Mouse (Mus musculus): Measurements from ENCODE around the gene Bola2. TPM values are rescaled to one million over a fixed set of nuclear protein-coding genes. Genes with fewer than 3 reads are reported as not detected.

The Bola2 gene
- polyA plus RNA-seq (2012; ENCODE audit: insufficient read depth, insufficient read length, low replicate concordance, missing spikeins) = not detected in 2 replicates

GRCm38 (mm10) chr7:126695210-126695611 lies at the start of gene Bola2:
Gene Bola2 (plus strand): TSS chr7:126695401.
- no peak; the same call in 1 of the 2 replicates for TF ChIP-seq POLR2A (IDR thresholded peaks at IDR 0.05; ENCODE audit: insufficient read depth, low read depth, low read length)
- TF ChIP-seq CTCF (IDR thresholded peaks at IDR 0.05; ENCODE audit: insufficient read depth, low read depth, low read length) = no peak
- under 1% methylated on average over 31 of the region's 31 CpGs for WGBS
- Histone ChIP-seq H3K27ac (ENCODE audit: insufficient read depth, low read depth, low read length) (peak within 1 kb of the TSS; percentile 92), H3K4me3 (ENCODE audit: insufficient read depth, low read depth, low read length) (peak within 1 kb of the TSS; percentile 75), H3K4me1 (ENCODE audit: control insufficient read depth, insufficient read depth, low read length) (peaks cover 15% of the 10 kb centered on the region)

- no peaks in the 10 kb centered on the region for H3K4me1 ChIP-seq (ENCODE audit: control insufficient read depth, insufficient read depth, low read length)
- H3K4me3 ChIP-seq (ENCODE audit: insufficient read depth, low read depth, low read length) = no peak overlapping the region
- H3K27ac ChIP-seq (ENCODE audit: insufficient read depth, low read depth, low read length) = no peak overlapping the region
- TF ChIP-seq POLR2A (IDR thresholded peaks at IDR 0.05; ENCODE audit: insufficient read depth, low read depth, low read length) = no peak
- no peak for TF ChIP-seq CTCF (IDR thresholded peaks at IDR 0.05; ENCODE audit: insufficient read depth, low read depth, low read length)
- 71% methylated on average over 5 of the region's 5 CpGs for WGBS
Measured at GRCm38 (mm10) chr7:126645708-126646107, 49.5 kb upstream of the Bola2 start.

GRCm38 (mm10) chr7:126648486-126648885 lies 46.7 kb upstream of the Bola2 start:
- no peak for TF ChIP-seq POLR2A (IDR thresholded peaks at IDR 0.05; ENCODE audit: insufficient read depth, low read depth, low read length)
- no peak for TF ChIP-seq CTCF (IDR thresholded peaks at IDR 0.05; ENCODE audit: insufficient read depth, low read depth, low read length)
- 74% methylated on average over 4 of the region's 4 CpGs for WGBS
- H3K4me3 ChIP-seq (ENCODE audit: insufficient read depth, low read depth, low read length) = no peak overlapping the region
- no peak overlapping the region for H3K27ac ChIP-seq (ENCODE audit: insufficient read depth, low read depth, low read length)
- no peaks in the 10 kb centered on the region for H3K4me1 ChIP-seq (ENCODE audit: control insufficient read depth, insufficient read depth, low read length)

- peak; percentile 100 for TF ChIP-seq POLR2A (IDR thresholded peaks at IDR 0.05; ENCODE audit: insufficient read depth, low read depth, low read length)
- no peak for TF ChIP-seq CTCF (IDR thresholded peaks at IDR 0.05; ENCODE audit: insufficient read depth, low read depth, low read length)
- H3K27ac ChIP-seq (ENCODE audit: insufficient read depth, low read depth, low read length) = peak within 1 kb of the TSS; percentile 88
- 1% methylated on average over 57 of the region's 57 CpGs for WGBS
- peak within 1 kb of the TSS; percentile 74 for H3K4me3 ChIP-seq (ENCODE audit: insufficient read depth, low read depth, low read length)
- no peaks in the 10 kb centered on the region for H3K4me1 ChIP-seq (ENCODE audit: control insufficient read depth, insufficient read depth, low read length)
Measured at GRCm38 (mm10) chr7:126649231-126650051, 45.8 kb upstream of the Bola2 start, which contains the start of gene Sgf29. Gene Sgf29 (plus strand): TSS chr7:126649309.

- no peak overlapping the region for H3K27ac ChIP-seq (ENCODE audit: insufficient read depth, low read depth, low read length)
- no peak overlapping the region for H3K4me3 ChIP-seq (ENCODE audit: insufficient read depth, low read depth, low read length)
- H3K4me1 ChIP-seq (ENCODE audit: control insufficient read depth, insufficient read depth, low read length) = no peaks in the 10 kb centered on the region
- TF ChIP-seq CTCF (IDR thresholded peaks at IDR 0.05; ENCODE audit: insufficient read depth, low read depth, low read length) (no peak), POLR2A (IDR thresholded peaks at IDR 0.05; ENCODE audit: insufficient read depth, low read depth, low read length) (no peak)
- WGBS = 96% methylated on average over 2 of the region's 2 CpGs
Measured at GRCm38 (mm10) chr7:126650852-126651251, 44.3 kb upstream of the Bola2 start.

GRCm38 (mm10) chr7:126653991-126654390 lies 41.2 kb upstream of the Bola2 start:
- WGBS = 92% methylated on average over 2 of the region's 2 CpGs
- Histone ChIP-seq H3K4me1 (ENCODE audit: control insufficient read depth, insufficient read depth, low read length) (no peaks in the 10 kb centered on the region), H3K27ac (ENCODE audit: insufficient read depth, low read depth, low read length) (no peak overlapping the region)

GRCm38 (mm10) chr7:126655695-126656094 lies 39.5 kb upstream of the Bola2 start:
- WGBS = 96% methylated on average over 3 of the region's 3 CpGs
- no peak overlapping the region for H3K4me3 ChIP-seq (ENCODE audit: insufficient read depth, low read depth, low read length)
- H3K27ac ChIP-seq (ENCODE audit: insufficient read depth, low read depth, low read length) = no peak overlapping the region
- no peak for TF ChIP-seq POLR2A (IDR thresholded peaks at IDR 0.05; ENCODE audit: insufficient read depth, low read depth, low read length)
- no peak for TF ChIP-seq CTCF (IDR thresholded peaks at IDR 0.05; ENCODE audit: insufficient read depth, low read depth, low read length)
- no peaks in the 10 kb centered on the region for H3K4me1 ChIP-seq (ENCODE audit: control insufficient read depth, insufficient read depth, low read length)

More at GRCm38 (mm10) chr7:126653991-126654390, 41.2 kb upstream of the Bola2 start:
- no peak for TF ChIP-seq POLR2A (IDR thresholded peaks at IDR 0.05; ENCODE audit: insufficient read depth, low read depth, low read length)
- TF ChIP-seq CTCF (IDR thresholded peaks at IDR 0.05; ENCODE audit: insufficient read depth, low read depth, low read length) = no peak
- no peak overlapping the region for H3K4me3 ChIP-seq (ENCODE audit: insufficient read depth, low read depth, low read length)

GRCm38 (mm10) chr7:126657522-126657921 lies 37.7 kb upstream of the Bola2 start:
- Histone ChIP-seq H3K27ac (ENCODE audit: insufficient read depth, low read depth, low read length) (no peak overlapping the region), H3K4me3 (ENCODE audit: insufficient read depth, low read depth, low read length) (no peak overlapping the region), H3K4me1 (ENCODE audit: control insufficient read depth, insufficient read depth, low read length) (no peaks in the 10 kb centered on the region)
- 50% methylated on average over 1 of the region's 1 CpGs for WGBS
- TF ChIP-seq POLR2A (IDR thresholded peaks at IDR 0.05; ENCODE audit: insufficient read depth, low read depth, low read length) = no peak

GRCm38 (mm10) chr7:126659771-126660170 lies 35.4 kb upstream of the Bola2 start:
- no peak for TF ChIP-seq CTCF (IDR thresholded peaks at IDR 0.05; ENCODE audit: insufficient read depth, low read depth, low read length)
- TF ChIP-seq POLR2A (IDR thresholded peaks at IDR 0.05; ENCODE audit: insufficient read depth, low read depth, low read length) = no peak
- WGBS = 94% methylated on average over 3 of the region's 3 CpGs

More at GRCm38 (mm10) chr7:126659771-126660170, 35.4 kb upstream of the Bola2 start:
- no peak overlapping the region for H3K4me3 ChIP-seq (ENCODE audit: insufficient read depth, low read depth, low read length)
- no peaks in the 10 kb centered on the region for H3K4me1 ChIP-seq (ENCODE audit: control insufficient read depth, insufficient read depth, low read length)
- H3K27ac ChIP-seq (ENCODE audit: insufficient read depth, low read depth, low read length) = no peak overlapping the region

Data from olfactory bulb, adult 2 months (tissue).